Mouse (Mus musculus): ENCODE measurements at regions not wholly inside any gene's neighbourhood (a gene's known extent, or its start where the extent isn't known, plus 50 kb on each side); places are given as distances from the start of the nearest gene placed in this dataset.
"Not testable (repeated sequence)": the region's sequence is repeated elsewhere in the genome, so short reads cannot be mapped to it uniquely, and the experiment has no call there.

- Histone ChIP-seq H3K4me3 (no peak overlapping the region), H3K36me3 (no peaks in the 10 kb centered on the region), H3K27me3 (ENCODE audit: insufficient read depth, poor library complexity, severe bottlenecking) (no peaks in the 10 kb centered on the region), H3K9me3 (no peaks in the 10 kb centered on the region), H3K27ac (no peak overlapping the region), H3K4me1 (replicated peaks) (no peaks in the 10 kb centered on the region)
- 82% methylated on average over 3 of the region's 3 CpGs for WGBS
- DNase-seq (ENCODE audit: low spot score), result no peak
Measured at GRCm38 (mm10) chr3:128394805-128395204, 498.7 kb upstream of the Fam241a start.

- H3K27me3 ChIP-seq (ENCODE audit: insufficient read depth, poor library complexity, severe bottlenecking), result no peaks in the 10 kb centered on the region
- H3K36me3 ChIP-seq, result no peaks in the 10 kb centered on the region
- H3K4me1 ChIP-seq (replicated peaks), result no peaks in the 10 kb centered on the region
- no peak overlapping the region for H3K27ac ChIP-seq
- no peak overlapping the region for H3K4me3 ChIP-seq
- no peak for DNase-seq (ENCODE audit: low spot score)
- H3K9me3 ChIP-seq, result no peaks in the 10 kb centered on the region
- 94% methylated on average over 4 of the region's 4 CpGs for WGBS
Measured at GRCm38 (mm10) chr3:128380579-128380978, 484.5 kb upstream of the Fam241a start.

DNA sequence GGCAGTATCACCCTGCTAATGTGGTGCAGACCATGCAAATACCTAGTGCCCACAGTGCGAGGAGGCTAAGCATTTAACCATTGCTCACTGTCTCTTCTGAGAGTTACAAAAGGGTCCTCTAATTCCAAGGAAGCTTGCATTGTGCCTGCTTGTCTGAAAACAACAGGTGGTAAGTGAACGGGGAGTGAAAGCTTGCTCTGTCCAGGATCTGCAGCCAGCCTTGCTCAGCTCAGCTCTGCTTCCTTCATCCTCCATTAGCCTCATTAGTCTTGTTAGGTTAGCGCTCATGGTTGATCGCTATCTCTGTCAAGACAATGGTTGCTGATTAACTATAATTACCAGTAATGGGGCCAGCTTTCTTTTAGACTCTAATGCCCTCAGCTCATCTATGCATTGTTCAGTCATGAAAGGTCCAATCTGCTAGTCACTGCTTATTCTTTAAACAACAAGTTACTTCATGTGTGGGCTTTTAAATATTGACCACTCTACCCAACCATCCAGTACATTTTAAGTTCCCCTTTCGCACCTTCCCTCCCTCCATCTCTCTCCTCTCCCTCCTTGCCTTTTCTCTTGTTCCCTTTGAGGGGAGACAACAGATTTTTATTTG is 473.5 kb upstream of the Fam241a start:
- Histone ChIP-seq H3K4me3 (no peak overlapping the region), H3K27ac (no peak overlapping the region), H3K27me3 (ENCODE audit: insufficient read depth, poor library complexity, severe bottlenecking) (no peaks in the 10 kb centered on the region), H3K36me3 (no peaks in the 10 kb centered on the region), H3K9me3 (no peaks in the 10 kb centered on the region), H3K4me1 (replicated peaks) (peaks cover 5% of the 10 kb centered on the region)
- no peak for DNase-seq (ENCODE audit: low spot score)
- 26% methylated on average over 5 of the region's 5 CpGs for WGBS

GRCm38 (mm10) chr3:128362310-128362709 is 466.2 kb upstream of the Fam241a start:
- Histone ChIP-seq H3K4me1 (replicated peaks) (no peaks in the 10 kb centered on the region), H3K27me3 (ENCODE audit: insufficient read depth, poor library complexity, severe bottlenecking) (no peaks in the 10 kb centered on the region), H3K9me3 (no peaks in the 10 kb centered on the region), H3K27ac (no peak overlapping the region), H3K36me3 (no peaks in the 10 kb centered on the region), H3K4me3 (no peak overlapping the region)
- WGBS, result 92% methylated on average over 2 of the region's 2 CpGs
- DNase-seq (ENCODE audit: low spot score), result no peak

DNA sequence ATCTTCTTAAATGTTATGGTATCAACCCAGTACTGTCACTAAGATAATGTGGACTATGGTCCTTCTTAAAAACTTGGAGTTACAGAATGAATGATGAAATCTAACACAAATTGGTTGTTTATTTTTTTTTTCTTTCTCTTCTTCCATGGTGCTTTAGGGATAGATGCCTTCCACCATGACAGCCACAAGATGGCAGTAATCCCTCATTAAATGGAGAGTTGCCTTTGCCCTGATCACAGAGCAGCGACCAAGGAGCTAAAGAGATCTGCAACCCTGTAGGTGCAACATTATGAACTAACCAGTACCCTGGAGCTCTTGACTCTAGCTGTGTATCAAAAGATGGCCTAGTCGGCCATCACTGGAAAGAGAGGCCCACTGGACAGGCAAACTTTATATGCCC is 453.0 kb upstream of the Fam241a start:
- H3K4me1 ChIP-seq (replicated peaks); H3K27ac ChIP-seq; H3K4me3 ChIP-seq; H3K27me3 ChIP-seq (ENCODE audit: insufficient read depth, poor library complexity, severe bottlenecking); H3K36me3 ChIP-seq; H3K9me3 ChIP-seq: not testable (repeated sequence)
- peak; percentile 45 for DNase-seq (ENCODE audit: low spot score)
- WGBS, result 13% methylated on average over 2 of the region's 2 CpGs

GRCm38 (mm10) chr3:128347782-128348574 is 451.9 kb upstream of the Fam241a start:
- Histone ChIP-seq H3K36me3 (no peaks in the 10 kb centered on the region), H3K4me1 (replicated peaks) (no peaks in the 10 kb centered on the region), H3K27me3 (ENCODE audit: insufficient read depth, poor library complexity, severe bottlenecking) (peaks cover 4% of the 10 kb centered on the region; the same call in 1 of the 2 replicates), H3K4me3 (no peak overlapping the region), H3K9me3 (no peaks in the 10 kb centered on the region), H3K27ac (no peak overlapping the region)
- WGBS, result 67% methylated on average over 8 of the region's 8 CpGs
- DNase-seq (ENCODE audit: low spot score), result no peak

DNA sequence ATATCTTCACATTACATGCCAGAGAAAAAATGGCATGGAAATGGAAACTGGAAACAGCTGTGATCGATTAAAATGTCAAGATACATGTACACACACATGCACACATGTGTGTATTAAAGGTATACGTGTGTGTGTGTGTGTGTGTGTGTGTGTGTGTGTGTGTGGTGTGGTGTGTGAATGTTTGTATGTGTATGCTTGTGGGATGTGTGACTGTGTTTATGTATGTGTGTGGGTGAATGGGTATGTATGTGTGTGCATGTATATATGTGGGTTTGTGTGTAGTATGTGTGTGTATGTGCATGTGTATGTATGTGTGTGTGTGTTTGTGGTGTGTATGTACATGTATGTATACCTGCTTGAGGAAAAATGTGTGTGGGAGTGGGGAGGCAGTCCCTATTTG is 441.4 kb upstream of the Fam241a start:
- Histone ChIP-seq H3K9me3 (no peaks in the 10 kb centered on the region), H3K27me3 (ENCODE audit: insufficient read depth, poor library complexity, severe bottlenecking) (no peaks in the 10 kb centered on the region), H3K4me3 (no peak overlapping the region), H3K4me1 (replicated peaks) (no peaks in the 10 kb centered on the region), H3K36me3 (no peaks in the 10 kb centered on the region), H3K27ac (no peak overlapping the region)
- no peak for DNase-seq (ENCODE audit: low spot score)
- WGBS, result 69% methylated on average over 2 of the region's 2 CpGs

DNA sequence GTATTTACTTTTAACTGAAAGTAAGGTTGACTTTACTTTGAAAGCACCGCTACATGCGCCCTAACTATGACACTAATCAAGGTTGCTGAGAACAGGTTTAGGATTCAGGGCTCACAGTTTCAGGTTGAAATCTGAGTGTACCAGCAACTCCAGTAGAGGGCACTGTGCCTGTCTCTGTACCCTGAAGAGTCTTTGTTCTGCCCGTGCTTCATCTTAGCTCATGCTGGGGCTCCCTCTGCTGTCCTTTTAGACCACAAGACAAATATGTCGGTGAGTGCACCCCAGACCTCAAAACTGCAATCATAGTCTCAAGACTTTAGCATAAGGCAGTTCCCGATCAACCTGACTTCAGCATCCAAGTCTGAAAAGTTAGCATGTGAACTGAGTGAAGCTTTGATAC is 440.9 kb upstream of the Fam241a start:
- Histone ChIP-seq H3K27me3 (ENCODE audit: insufficient read depth, poor library complexity, severe bottlenecking) (no peaks in the 10 kb centered on the region), H3K4me3 (no peak overlapping the region), H3K4me1 (replicated peaks) (no peaks in the 10 kb centered on the region), H3K9me3 (no peaks in the 10 kb centered on the region), H3K36me3 (no peaks in the 10 kb centered on the region), H3K27ac (no peak overlapping the region)
- DNase-seq (ENCODE audit: low spot score), result peak; percentile 74
- 25% methylated on average over 5 of the region's 5 CpGs for WGBS

- WGBS, result 71% methylated on average over 5 of the region's 5 CpGs
- DNase-seq (ENCODE audit: low spot score), result no peak
- no peak overlapping the region for H3K4me3 ChIP-seq
- H3K9me3 ChIP-seq, result no peaks in the 10 kb centered on the region
- H3K27me3 ChIP-seq (ENCODE audit: insufficient read depth, poor library complexity, severe bottlenecking), result no peaks in the 10 kb centered on the region
- H3K4me1 ChIP-seq (replicated peaks), result no peaks in the 10 kb centered on the region; the same call in 1 of the 2 replicates
- H3K36me3 ChIP-seq, result no peaks in the 10 kb centered on the region
- H3K27ac ChIP-seq, result no peak overlapping the region
Measured at GRCm38 (mm10) chr3:128327677-128328076, 431.6 kb upstream of the Fam241a start.

DNA sequence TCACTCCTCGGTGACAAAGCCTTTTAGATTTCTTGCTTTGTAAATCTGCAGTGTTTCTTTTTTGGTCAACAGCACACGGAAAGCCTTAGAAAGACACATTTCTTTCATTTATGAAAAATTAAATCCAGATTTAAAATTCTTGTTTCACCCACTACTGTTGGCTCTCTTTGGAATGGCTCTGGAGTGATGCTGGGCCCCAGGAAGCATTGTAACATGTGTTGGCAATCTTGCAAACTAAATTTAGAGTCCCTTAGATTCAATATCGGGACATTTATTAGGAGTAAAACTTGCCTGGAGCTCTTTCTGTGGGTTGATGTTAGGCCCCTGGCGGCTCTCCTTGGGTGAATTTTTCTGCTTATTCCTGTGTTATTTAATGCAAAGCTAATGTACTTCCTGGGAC is 405.2 kb upstream of the Fam241a start:
- DNase-seq (ENCODE audit: low spot score), result no peak
- WGBS, result 82% methylated on average over 4 of the region's 4 CpGs

GRCm38 (mm10) chr3:128298110-128298509 is 402.0 kb upstream of the Fam241a start:
- H3K27me3 ChIP-seq (ENCODE audit: insufficient read depth, poor library complexity, severe bottlenecking), result no peaks in the 10 kb centered on the region
- no peaks in the 10 kb centered on the region for H3K4me1 ChIP-seq (replicated peaks)
- H3K9me3 ChIP-seq, result no peaks in the 10 kb centered on the region
- no peak overlapping the region for H3K4me3 ChIP-seq
- DNase-seq (ENCODE audit: low spot score), result no peak
- WGBS, result 90% methylated on average over 9 of the region's 9 CpGs
- H3K27ac ChIP-seq, result no peak overlapping the region
- H3K36me3 ChIP-seq, result no peaks in the 10 kb centered on the region

More for the DNA sequence above, 405.2 kb upstream of the Fam241a start:
- Histone ChIP-seq H3K27ac (no peak overlapping the region), H3K27me3 (ENCODE audit: insufficient read depth, poor library complexity, severe bottlenecking) (no peaks in the 10 kb centered on the region), H3K36me3 (no peaks in the 10 kb centered on the region), H3K9me3 (no peaks in the 10 kb centered on the region), H3K4me1 (replicated peaks) (peaks cover 4% of the 10 kb centered on the region), H3K4me3 (no peak overlapping the region)

DNA sequence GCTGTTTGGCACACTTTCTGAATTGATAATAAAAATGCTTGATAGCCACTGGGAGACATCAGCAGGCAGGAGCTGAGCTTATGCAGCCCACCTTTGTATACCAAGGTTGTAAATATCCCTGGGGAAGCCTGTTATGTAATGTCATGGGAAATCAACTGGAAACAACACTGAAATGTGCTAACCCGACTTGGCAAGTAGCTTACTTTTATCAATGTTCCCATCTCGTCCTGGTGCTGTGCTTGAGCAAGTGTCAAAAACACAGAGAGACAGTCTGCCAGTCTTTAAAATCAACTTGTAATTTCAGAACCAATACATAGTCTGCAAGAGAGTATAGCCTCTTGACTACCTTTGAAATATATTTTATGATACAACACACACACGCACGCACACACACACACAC is 391.7 kb upstream of the Fam241a start:
- DNase-seq (ENCODE audit: low spot score), result no peak
- Histone ChIP-seq H3K27ac (no peak overlapping the region), H3K36me3 (no peaks in the 10 kb centered on the region), H3K9me3 (no peaks in the 10 kb centered on the region), H3K4me3 (no peak overlapping the region), H3K4me1 (replicated peaks) (no peaks in the 10 kb centered on the region), H3K27me3 (ENCODE audit: insufficient read depth, poor library complexity, severe bottlenecking) (no peaks in the 10 kb centered on the region)
- WGBS, result 81% methylated on average over 4 of the region's 4 CpGs

DNA sequence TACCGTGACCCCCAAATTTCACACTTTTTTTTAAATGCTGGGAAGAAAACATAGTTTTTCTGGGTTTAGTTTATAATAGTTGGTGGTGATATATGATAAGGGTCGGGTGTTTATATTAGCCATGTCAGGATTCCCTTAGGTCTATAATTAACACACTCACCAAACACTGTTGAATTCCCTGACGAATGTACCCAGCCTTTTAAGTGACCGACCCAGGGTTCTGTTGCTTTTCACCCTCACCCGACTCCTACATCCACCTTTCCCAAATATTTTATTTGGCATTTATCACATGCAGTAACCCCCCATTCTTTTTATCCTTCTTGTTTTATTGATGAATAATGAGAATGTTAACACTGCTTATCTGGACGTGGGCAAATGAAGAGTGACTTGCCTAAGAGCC is 389.1 kb upstream of the Fam241a start:
- Histone ChIP-seq H3K27me3 (ENCODE audit: insufficient read depth, poor library complexity, severe bottlenecking) (no peaks in the 10 kb centered on the region), H3K36me3 (no peaks in the 10 kb centered on the region), H3K9me3 (no peaks in the 10 kb centered on the region), H3K4me1 (replicated peaks) (no peaks in the 10 kb centered on the region), H3K4me3 (no peak overlapping the region), H3K27ac (no peak overlapping the region)
- no peak for DNase-seq (ENCODE audit: low spot score)
- WGBS, result 86% methylated on average over 6 of the region's 6 CpGs

Data from hindbrain, embryonic 10.5 days (tissue).